Mouse (Mus musculus) thymus, postnatal 10 days (tissue): ENCODE measurements around the gene Fam166b.
A peak's percentile ranks its signal among the peaks of the same experiment; 100 is the strongest.

Source experiments
- DNase-seq, 2 experiments: peaks; one replicate each; pipeline ENCODE4 v3.0.0; 2021; ENCODE audit warnings: low spot score in 2 of 2

Fam166b gene

DNA sequence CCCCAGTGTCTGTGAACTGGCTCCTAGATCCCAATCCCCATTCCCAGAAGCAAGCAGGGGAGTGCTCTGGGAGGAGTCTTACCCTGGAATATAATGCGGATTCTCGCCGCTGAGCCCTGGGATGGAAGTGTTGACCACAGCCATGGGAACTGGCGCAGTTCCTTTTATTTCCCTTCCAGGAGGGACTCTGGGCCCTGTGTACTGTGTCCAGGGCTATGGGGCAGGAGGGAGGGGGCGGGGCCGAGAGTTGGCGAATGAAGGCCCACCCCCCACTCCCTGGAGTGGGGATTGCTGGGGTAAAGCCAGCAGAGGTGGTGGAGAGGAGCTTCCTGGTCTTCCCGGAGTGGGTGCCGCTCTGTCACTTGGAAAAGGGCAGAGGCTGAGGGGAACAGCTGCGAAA is at the start of gene Fam166b:
Gene Fam166b, minus strand, starts transcription at position 189 of the 400 bp plus-strand sequence.
- no peak for DNase-seq

- DNase-seq = peak in 1 of 2 experiments; percentile 71
Measured at GRCm38 (mm10) chr4:43478534-43478858, 49.6 kb upstream of the Fam166b start.

DNA sequence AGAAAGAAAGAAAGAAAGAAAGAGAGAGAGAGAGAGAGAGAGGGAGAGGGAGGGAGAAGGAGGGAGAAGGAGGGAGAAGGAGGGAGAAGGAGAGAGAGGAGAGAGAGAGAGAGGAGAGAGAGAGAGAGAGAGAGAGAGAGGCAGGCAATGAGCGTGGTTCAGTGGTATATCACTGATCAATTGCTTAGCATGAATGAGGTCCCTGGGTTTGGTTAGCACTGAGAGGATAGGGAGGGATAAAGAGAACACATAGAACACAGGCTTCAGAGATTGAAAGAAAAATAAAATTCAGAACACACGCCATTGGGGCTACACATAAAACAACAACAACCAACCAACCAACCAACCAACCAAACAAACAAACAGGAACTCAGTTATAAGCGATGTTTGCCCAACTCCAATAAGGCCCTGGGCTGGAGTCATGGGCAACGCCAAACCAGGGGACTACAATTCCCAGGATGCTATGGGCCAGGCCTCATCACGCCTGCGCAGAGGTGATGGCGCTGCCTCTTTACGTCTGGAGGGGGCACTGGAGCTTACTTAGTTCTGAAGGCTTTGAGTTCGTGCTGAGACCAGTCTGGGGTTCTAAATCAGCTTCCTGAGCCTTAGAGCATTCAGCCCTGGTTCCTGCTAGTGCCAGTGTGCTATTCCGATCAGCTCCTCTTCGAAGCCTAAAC is 49.1 kb upstream of the Fam166b start:
- peak; percentile 85 to 86 for DNase-seq

DNA sequence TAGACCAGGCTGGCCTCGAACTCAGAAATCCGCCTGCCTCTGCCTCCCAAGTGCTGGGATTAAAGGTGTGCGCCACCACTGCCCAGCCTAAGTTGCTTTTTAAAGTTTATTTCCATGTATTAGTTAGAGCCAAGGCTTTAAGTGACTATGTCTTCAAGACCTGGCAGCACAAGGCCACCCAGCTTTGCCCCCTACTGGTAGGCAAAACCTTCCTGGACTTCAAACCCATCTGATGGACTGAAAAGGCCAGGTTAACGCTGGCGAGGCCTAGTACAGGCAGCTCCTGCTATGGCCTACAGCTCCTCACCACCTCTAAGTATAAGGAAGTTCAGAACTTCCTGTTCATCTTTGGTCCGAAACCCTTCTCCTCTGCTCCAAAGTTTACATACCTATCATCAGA is 47.7 kb upstream of the Fam166b start:
- peak in 1 of 2 experiments; percentile 33 for DNase-seq

DNA sequence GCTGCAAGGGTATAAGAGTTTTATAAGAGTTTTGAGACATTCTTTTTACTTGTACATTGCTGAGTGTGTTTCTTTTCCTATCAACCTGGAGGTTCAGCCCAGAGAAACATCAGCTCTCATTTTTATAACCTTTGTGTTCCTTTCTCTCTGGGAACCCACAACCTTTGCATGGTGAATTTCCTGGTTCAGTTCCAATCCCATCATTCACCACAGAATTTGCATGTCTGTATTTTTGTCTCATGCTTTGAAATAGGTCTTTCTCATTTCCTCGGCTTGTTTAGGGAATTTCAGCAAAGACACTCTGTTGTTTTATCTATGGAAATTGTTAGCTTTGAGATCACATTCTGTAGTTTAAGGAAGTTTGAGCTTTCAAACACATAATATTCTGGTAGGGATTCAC is 44.7 kb upstream of the Fam166b start:
- DNase-seq = no peak

GRCm38 (mm10) chr4:43470301-43470700 is 41.4 kb upstream of the Fam166b start:
- DNase-seq = no peak

GRCm38 (mm10) chr4:43466872-43467271 is 37.9 kb upstream of the Fam166b start:
- no peak for DNase-seq

GRCm38 (mm10) chr4:43465935-43466334 is 37.0 kb upstream of the Fam166b start:
- DNase-seq = no peak

- no peak for DNase-seq
Measured at GRCm38 (mm10) chr4:43463102-43463501, 34.2 kb upstream of the Fam166b start.

DNA sequence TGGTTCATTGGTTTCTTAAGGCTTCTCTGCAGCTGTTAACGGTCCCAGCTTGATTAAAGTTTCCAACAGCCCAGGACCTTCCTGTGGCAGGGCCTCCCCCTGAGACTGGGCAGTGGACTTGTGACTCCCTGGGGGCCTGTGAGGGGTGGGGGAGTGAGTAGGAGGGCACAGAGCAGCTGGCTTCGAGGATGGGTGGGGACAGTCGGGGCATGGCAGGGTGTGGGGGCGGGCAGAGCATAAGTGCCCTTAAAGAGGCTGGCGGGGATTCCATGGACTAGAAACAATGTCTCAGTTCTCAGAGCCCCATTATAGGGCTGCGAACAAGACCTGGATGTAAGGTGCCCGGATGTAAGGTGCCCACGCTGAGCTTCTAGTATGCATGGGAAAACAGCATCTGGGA is 28.2 kb upstream of the Fam166b start:
- DNase-seq = no peak

DNA sequence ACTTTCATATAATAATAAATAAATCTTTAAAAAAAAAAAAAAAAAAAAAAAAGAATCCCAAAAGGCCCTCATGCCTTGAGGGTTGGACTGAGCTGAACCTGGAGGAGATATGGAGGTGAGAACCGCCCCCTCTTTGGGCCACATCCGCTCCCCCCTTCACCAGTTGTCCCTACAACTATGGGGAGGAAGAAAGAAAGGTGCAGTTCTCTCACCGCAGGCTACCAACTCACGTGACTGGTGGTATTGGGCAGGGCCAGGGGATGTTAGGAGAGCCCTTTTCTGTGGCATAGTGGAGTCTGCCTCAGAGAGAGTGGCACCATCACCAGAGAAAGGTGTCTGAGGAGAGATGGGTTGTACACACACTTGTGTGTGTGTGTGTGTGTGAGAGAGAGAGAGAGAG is 27.5 kb upstream of the Fam166b start:
- peak; percentile 50 to 64 for DNase-seq

GRCm38 (mm10) chr4:43454041-43454836 is 25.3 kb upstream of the Fam166b start, which contains the start of gene Cd72:
Gene Cd72, minus strand, starts transcription at chr4:43454628.
- no peak for DNase-seq

DNA sequence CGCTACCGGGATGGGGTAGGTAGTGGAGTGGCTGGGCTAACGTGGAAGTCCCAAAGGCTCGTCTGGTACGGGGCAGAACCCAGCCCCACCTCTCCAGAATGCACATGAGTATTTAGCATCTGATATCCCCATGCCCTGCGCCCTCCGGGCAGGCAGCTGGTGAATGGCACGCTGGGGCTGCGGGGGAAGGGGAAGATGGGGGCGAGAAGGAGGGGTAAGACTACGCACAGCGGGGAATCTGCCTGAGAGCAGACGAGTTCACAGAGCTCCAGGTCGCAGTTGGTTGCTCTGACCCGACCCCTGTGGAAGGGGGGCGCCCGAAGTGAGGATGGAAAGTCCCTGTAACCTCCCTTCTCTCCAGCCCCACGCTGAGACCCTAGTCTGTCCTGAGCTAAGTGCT is 24.5 kb upstream of the Fam166b start:
- DNase-seq = peak in 1 of 2 experiments; percentile 38

DNA sequence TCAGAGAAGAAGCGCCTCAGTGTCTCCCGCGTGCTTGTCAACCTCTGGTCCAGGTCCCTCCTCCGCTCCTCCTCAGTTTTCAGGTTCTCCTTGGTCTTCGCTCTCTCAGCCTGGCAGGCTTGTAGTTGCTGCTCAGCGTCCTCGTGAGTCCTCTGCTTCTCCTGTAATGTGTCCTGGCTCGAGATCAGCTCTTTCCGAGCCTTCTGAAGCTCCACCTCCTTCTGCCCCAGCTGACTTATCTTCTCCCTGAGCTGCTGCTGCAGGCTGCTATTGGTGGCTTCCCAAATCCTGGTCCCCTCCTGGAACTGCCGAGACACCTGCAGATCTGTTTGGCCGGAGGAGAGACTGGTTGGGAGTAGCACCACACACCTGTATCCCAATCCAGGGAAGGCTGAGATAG is 23.4 kb upstream of the Fam166b start:
- DNase-seq = no peak

DNA sequence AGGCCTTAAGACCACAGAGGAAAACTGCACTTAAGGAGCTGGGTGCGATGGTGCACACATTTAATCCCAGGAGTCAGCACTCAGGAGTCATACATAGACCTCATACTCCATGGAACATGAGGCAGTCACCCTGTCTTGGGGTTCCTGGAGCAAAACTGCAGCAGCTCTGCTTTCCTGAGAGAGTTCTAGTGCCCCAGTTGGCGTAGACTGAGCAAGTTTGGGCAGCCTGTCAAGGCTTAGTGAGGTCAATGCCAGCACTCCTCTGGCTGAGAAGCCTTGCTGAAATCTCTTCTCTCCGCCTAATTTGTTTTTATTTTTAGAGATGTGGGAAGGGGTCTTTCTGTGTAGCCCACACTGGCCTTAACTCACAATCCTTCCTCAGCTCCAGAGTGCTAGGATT is 19.6 kb upstream of the Fam166b start:
- DNase-seq = no peak

DNA sequence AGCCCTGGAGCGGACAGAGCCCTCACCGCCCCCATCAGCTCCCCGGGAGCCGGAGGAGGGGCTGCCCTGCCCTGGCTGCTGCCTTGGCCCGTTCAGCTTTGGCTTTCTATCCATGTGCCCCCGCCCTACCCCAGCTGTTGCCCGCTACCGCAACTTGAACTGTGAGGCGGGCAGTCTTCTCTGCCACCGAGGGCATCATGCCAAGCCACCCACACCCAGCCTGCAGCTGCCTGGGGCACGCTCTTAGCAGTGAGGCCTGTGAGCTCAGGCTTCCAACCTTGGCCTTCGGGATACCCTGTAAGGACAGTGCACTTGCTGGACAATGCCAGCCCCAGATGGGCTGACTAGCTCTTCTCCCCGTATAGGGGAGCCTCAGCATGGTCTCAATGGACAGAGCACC is 18.3 kb upstream of the Fam166b start:
- DNase-seq = no peak

DNA sequence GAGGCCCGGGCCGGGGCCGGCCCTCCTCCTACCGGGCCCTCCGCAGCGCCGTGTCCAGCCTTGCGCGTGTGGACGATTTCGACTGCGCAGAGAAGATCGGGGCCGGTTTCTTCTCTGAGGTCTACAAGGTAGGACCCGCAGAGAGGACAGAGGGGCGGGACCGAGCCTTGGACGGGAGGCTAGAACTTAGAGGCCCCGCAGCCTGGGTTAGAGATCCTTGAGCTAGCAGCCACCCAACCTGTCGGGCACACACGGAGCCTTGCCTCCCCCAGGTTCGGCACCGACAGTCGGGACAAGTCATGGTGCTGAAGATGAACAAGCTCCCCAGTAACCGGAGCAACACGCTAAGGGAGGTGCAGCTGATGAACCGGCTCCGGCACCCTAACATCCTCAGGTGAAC is 14.6 kb upstream of the Fam166b start:
- no peak for DNase-seq

DNA sequence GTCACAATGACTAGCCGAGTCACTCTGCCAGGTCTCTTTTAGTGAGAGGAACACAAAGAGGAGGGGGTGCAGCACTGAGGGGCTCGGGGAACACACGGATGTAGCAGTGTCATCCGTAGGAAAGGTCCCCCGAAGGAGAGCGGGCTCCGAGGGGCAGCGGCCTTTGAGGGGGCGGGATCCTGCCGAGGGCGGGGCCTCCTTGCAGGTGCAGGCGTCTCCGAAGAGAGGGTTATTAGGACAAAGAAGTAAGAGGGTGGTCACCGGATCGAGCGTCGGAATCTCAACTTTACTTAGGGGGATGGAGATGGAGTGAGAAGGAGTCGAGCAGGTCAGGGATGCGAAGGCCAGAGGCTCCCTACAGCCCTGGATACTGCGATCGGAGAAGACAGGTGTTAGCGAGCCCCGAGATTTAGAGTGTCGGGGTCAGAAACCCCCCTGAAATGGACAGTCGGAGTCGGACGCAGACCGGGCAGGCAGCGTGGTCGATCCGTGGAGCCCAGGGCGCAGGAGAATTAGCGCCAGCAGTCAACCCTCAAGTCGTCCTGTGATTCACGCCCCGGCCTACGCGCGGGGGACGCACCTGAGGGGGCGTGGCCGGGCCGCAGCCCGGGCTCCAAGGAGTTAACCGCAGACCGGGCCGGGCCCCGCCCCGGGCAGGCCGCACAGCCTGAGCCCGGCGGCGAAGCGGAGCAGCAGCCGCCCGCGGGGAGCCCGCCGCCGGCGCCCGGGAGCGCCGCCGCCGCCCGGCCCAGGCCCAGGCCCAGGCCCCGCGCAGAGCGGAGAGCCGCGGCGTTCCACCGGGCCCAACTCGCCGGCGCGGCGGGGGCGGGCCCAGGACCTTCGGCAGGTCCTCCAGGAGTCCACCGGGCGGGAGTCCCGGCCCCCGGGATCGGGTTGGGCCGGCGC is 13.8 kb upstream of the Fam166b start:
- DNase-seq = peak in 1 of 2 experiments; percentile 52

GRCm38 (mm10) chr4:43442044-43442443 is 13.1 kb upstream of the Fam166b start:
- peak; percentile 99 for DNase-seq

GRCm38 (mm10) chr4:43441639-43442038 is 12.7 kb upstream of the Fam166b start, which contains the start of gene Tesk1:
Gene Tesk1, plus strand, starts transcription at chr4:43441939.
- DNase-seq = no peak

- DNase-seq = no peak
Measured at GRCm38 (mm10) chr4:43432832-43433231, 3.9 kb upstream of the Fam166b start.

DNA sequence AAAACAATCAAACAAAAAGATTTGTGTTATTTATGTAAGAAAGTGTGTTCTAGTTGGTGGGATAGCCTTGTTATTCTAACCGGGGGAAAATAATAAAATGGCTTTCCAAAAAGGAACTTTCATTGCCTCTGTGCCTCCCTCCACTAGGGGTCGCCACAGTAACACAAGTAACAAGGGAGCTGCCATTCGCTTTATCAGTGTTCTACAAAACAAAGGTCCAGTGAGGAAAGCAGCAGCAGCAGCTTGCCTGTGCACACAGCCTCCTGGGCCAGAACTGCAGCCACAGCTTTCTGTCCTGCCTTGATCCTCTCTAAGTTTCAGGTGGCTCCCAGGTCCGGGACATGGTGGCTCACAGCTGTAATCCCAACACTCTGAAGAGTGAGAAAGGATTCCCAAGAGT is 2.8 kb upstream of the Fam166b start:
- peak; percentile 68 to 87 for DNase-seq
